Mouse (Mus musculus): ENCODE results near the gene Fmnl1. TPM values are rescaled to one million over a fixed set of nuclear protein-coding genes. Genes with fewer than 3 reads are reported as not detected.

Gene Fmnl1
- polyA plus RNA-seq, 1 experiment, result 15.6 TPM

GRCm38 (mm10) chr11:103215355-103215754 lies 44.4 kb downstream of the Fmnl1 start:
- H3ac ChIP-seq (ENCODE audit: control insufficient read depth, insufficient read length), result no peak overlapping the region

GRCm38 (mm10) chr11:103217790-103218516 lies 47.0 kb downstream of the Fmnl1 start, which contains the start of gene Spata32:
TSS of gene Spata32 (minus strand) at chr11:103218432.
- Histone ChIP-seq H3K36me3 (ENCODE audit: control insufficient read depth, insufficient read depth) (peaks cover 21% of the 10 kb centered on the region), H3K79me2 (ENCODE audit: control insufficient read depth, insufficient read depth) (no peaks in the 10 kb centered on the region), H3K4me2 (ENCODE audit: low read depth) (peak within 1 kb of the TSS; percentile 46), H3ac (ENCODE audit: control insufficient read depth, insufficient read length) (no peak within 1 kb of the TSS), H3K4me3 (no peak within 1 kb of the TSS), H3K27me3 (ENCODE audit: control insufficient read depth, insufficient read depth, insufficient read length) (no peaks in the 10 kb centered on the region)
- TF ChIP-seq CEBPB (IDR thresholded peaks at IDR 0.05; ENCODE audit: insufficient read depth, poor library complexity, severe bottlenecking), result no peak
- peak; percentile 39 for TF ChIP-seq TCF3 (IDR thresholded peaks at IDR 0.05; ENCODE audit: insufficient read length, low read depth)
- peak in 2 of 3 experiments; percentile 94 for TF ChIP-seq MYOG (IDR thresholded peaks at IDR 0.05; ENCODE audit: control insufficient read depth in 1 of 3, insufficient read depth in 1 of 3, insufficient read length in 2 of 3, low read depth in 2 of 3)
- TF ChIP-seq USF1 (IDR thresholded peaks at IDR 0.05; ENCODE audit: low read depth), result no peak
- TF ChIP-seq MAX (IDR thresholded peaks at IDR 0.05; ENCODE audit: low read depth), result no peak
- peak in 2 of 3 experiments; percentile 92 to 96 for TF ChIP-seq MYOD1 (IDR thresholded peaks at IDR 0.05; ENCODE audit: control insufficient read depth in 1 of 3, insufficient read length in 2 of 3, low read depth in 2 of 3)
- TF ChIP-seq E2F4 (IDR thresholded peaks at IDR 0.05; ENCODE audit: insufficient read depth), result no peak
- TF ChIP-seq SRF (IDR thresholded peaks at IDR 0.05; ENCODE audit: control insufficient read depth, insufficient read length, low read depth), result no peak
- TF ChIP-seq POLR2A (IDR thresholded peaks at IDR 0.05; ENCODE audit: insufficient read length, low read depth), result peak; percentile 29
- TF ChIP-seq POLR2AphosphoS2 (IDR thresholded peaks at IDR 0.05; ENCODE audit: insufficient read length, low read depth), result peak; percentile 80
- TF ChIP-seq TCF12 (IDR thresholded peaks at IDR 0.05; ENCODE audit: insufficient read depth, poor library complexity, severe bottlenecking), result no peak
- TF ChIP-seq REST (IDR thresholded peaks at IDR 0.05; ENCODE audit: insufficient read depth, insufficient read length), result no peak

More at GRCm38 (mm10) chr11:103215355-103215754, 44.4 kb downstream of the Fmnl1 start:
- TF ChIP-seq SRF (IDR thresholded peaks at IDR 0.05; ENCODE audit: control insufficient read depth, insufficient read length, low read depth) (no peak), TCF12 (IDR thresholded peaks at IDR 0.05; ENCODE audit: insufficient read depth, poor library complexity, severe bottlenecking) (no peak), USF1 (IDR thresholded peaks at IDR 0.05; ENCODE audit: low read depth) (no peak), REST (IDR thresholded peaks at IDR 0.05; ENCODE audit: insufficient read depth, insufficient read length) (no peak), MYOG (IDR thresholded peaks at IDR 0.05; ENCODE audit: control insufficient read depth in 1 of 3, insufficient read depth in 1 of 3, insufficient read length in 2 of 3, low read depth in 2 of 3) (no peak), MAX (IDR thresholded peaks at IDR 0.05; ENCODE audit: low read depth) (no peak), E2F4 (IDR thresholded peaks at IDR 0.05; ENCODE audit: insufficient read depth) (no peak), MYOD1 (IDR thresholded peaks at IDR 0.05; ENCODE audit: control insufficient read depth in 1 of 3, insufficient read length in 2 of 3, low read depth in 2 of 3) (no peak), POLR2A (IDR thresholded peaks at IDR 0.05; ENCODE audit: insufficient read length, low read depth) (no peak), CEBPB (IDR thresholded peaks at IDR 0.05; ENCODE audit: insufficient read depth, poor library complexity, severe bottlenecking) (no peak), POLR2AphosphoS2 (IDR thresholded peaks at IDR 0.05; ENCODE audit: insufficient read length, low read depth) (no peak), TCF3 (IDR thresholded peaks at IDR 0.05; ENCODE audit: insufficient read length, low read depth) (no peak)
- Histone ChIP-seq H3K36me3 (ENCODE audit: control insufficient read depth, insufficient read depth) (peaks cover 5% of the 10 kb centered on the region), H3K27me3 (ENCODE audit: control insufficient read depth, insufficient read depth, insufficient read length) (no peaks in the 10 kb centered on the region), H3K79me2 (ENCODE audit: control insufficient read depth, insufficient read depth) (no peaks in the 10 kb centered on the region), H3K4me2 (ENCODE audit: low read depth) (no peak overlapping the region), H3K4me3 (no peak overlapping the region)

- Histone ChIP-seq H3K27me3 (ENCODE audit: control insufficient read depth, insufficient read depth, insufficient read length) (no peaks in the 10 kb centered on the region), H3K36me3 (ENCODE audit: control insufficient read depth, insufficient read depth) (peaks cover 21% of the 10 kb centered on the region), H3K79me2 (ENCODE audit: control insufficient read depth, insufficient read depth) (no peaks in the 10 kb centered on the region), H3K4me3 (no peak overlapping the region), H3K4me2 (ENCODE audit: low read depth) (peak overlapping the region; percentile 12), H3ac (ENCODE audit: control insufficient read depth, insufficient read length) (no peak overlapping the region)
- TF ChIP-seq USF1 (IDR thresholded peaks at IDR 0.05; ENCODE audit: low read depth), result no peak
- TF ChIP-seq POLR2A (IDR thresholded peaks at IDR 0.05; ENCODE audit: insufficient read length, low read depth), result peak; percentile 3
Measured at GRCm38 (mm10) chr11:103218517-103218901, 47.6 kb downstream of the Fmnl1 start.

GRCm38 (mm10) chr11:103219259-103219658 lies 48.4 kb downstream of the Fmnl1 start:
- Histone ChIP-seq H3ac (ENCODE audit: control insufficient read depth, insufficient read length) (no peak overlapping the region), H3K36me3 (ENCODE audit: control insufficient read depth, insufficient read depth) (peaks cover 29% of the 10 kb centered on the region), H3K79me2 (ENCODE audit: control insufficient read depth, insufficient read depth) (no peaks in the 10 kb centered on the region), H3K4me2 (ENCODE audit: low read depth) (no peak overlapping the region), H3K4me3 (no peak overlapping the region), H3K27me3 (ENCODE audit: control insufficient read depth, insufficient read depth, insufficient read length) (no peaks in the 10 kb centered on the region)
- peak; percentile 27 for TF ChIP-seq POLR2AphosphoS2 (IDR thresholded peaks at IDR 0.05; ENCODE audit: insufficient read length, low read depth)
- no peak for TF ChIP-seq REST (IDR thresholded peaks at IDR 0.05; ENCODE audit: insufficient read depth, insufficient read length)
- TF ChIP-seq CEBPB (IDR thresholded peaks at IDR 0.05; ENCODE audit: insufficient read depth, poor library complexity, severe bottlenecking), result no peak
- TF ChIP-seq TCF3 (IDR thresholded peaks at IDR 0.05; ENCODE audit: insufficient read length, low read depth), result no peak
- no peak for TF ChIP-seq MAX (IDR thresholded peaks at IDR 0.05; ENCODE audit: low read depth)
- TF ChIP-seq SRF (IDR thresholded peaks at IDR 0.05; ENCODE audit: control insufficient read depth, insufficient read length, low read depth), result no peak
- no peak for TF ChIP-seq MYOD1 (IDR thresholded peaks at IDR 0.05; ENCODE audit: control insufficient read depth in 1 of 3, insufficient read length in 2 of 3, low read depth in 2 of 3)
- no peak for TF ChIP-seq E2F4 (IDR thresholded peaks at IDR 0.05; ENCODE audit: insufficient read depth)

- Histone ChIP-seq H3K79me2 (ENCODE audit: control insufficient read depth, insufficient read depth) (no peaks in the 10 kb centered on the region), H3K4me2 (ENCODE audit: low read depth) (no peak overlapping the region), H3ac (ENCODE audit: control insufficient read depth, insufficient read length) (no peak overlapping the region), H3K27me3 (ENCODE audit: control insufficient read depth, insufficient read depth, insufficient read length) (no peaks in the 10 kb centered on the region), H3K4me3 (no peak overlapping the region), H3K36me3 (ENCODE audit: control insufficient read depth, insufficient read depth) (peaks cover 35% of the 10 kb centered on the region)
- TF ChIP-seq CEBPB (IDR thresholded peaks at IDR 0.05; ENCODE audit: insufficient read depth, poor library complexity, severe bottlenecking) (no peak), POLR2A (IDR thresholded peaks at IDR 0.05; ENCODE audit: insufficient read length, low read depth) (no peak), TCF12 (IDR thresholded peaks at IDR 0.05; ENCODE audit: insufficient read depth, poor library complexity, severe bottlenecking) (no peak), MAX (IDR thresholded peaks at IDR 0.05; ENCODE audit: low read depth) (no peak), SRF (IDR thresholded peaks at IDR 0.05; ENCODE audit: control insufficient read depth, insufficient read length, low read depth) (no peak), POLR2AphosphoS2 (IDR thresholded peaks at IDR 0.05; ENCODE audit: insufficient read length, low read depth) (no peak), USF1 (IDR thresholded peaks at IDR 0.05; ENCODE audit: low read depth) (no peak), MYOD1 (IDR thresholded peaks at IDR 0.05; ENCODE audit: control insufficient read depth in 1 of 3, insufficient read length in 2 of 3, low read depth in 2 of 3) (no peak), TCF3 (IDR thresholded peaks at IDR 0.05; ENCODE audit: insufficient read length, low read depth) (no peak), REST (IDR thresholded peaks at IDR 0.05; ENCODE audit: insufficient read depth, insufficient read length) (no peak), E2F4 (IDR thresholded peaks at IDR 0.05; ENCODE audit: insufficient read depth) (no peak), MYOG (IDR thresholded peaks at IDR 0.05; ENCODE audit: control insufficient read depth in 1 of 3, insufficient read depth in 1 of 3, insufficient read length in 2 of 3, low read depth in 2 of 3) (no peak)
Measured at GRCm38 (mm10) chr11:103219995-103220394, 49.1 kb downstream of the Fmnl1 start.

All from myocyte (in vitro differentiated cells).